Mouse (Mus musculus) hindbrain, embryonic 11.5 days (tissue): ENCODE measurements at regions not wholly inside any gene's neighbourhood (a gene's known extent, or its start where the extent isn't known, plus 50 kb on each side); places are given as distances from the start of the nearest gene placed in this dataset.

ENCODE experiments used
- ATAC-seq: fragments of 200-750 bp; cut with Nextera tagmentation; 2 replicates; pipeline ENCODE4 v1.8.0; 2017; ENCODE audit warnings: mild to moderate bottlenecking, moderate TSS enrichment, moderate library complexity; ENCODE audit not compliant: low FRiP score
- DNase-seq: peaks from one replicate; pipeline ENCODE4 v3.0.0-alpha.2; 2015; ENCODE audit warnings: low spot score
- H3K27ac ChIP-seq: fragments of 300-500 bp; sonication (generic); 2 replicates; pipeline ENCODE4 v1.5.1; 2014; ENCODE audit warnings: mild to moderate bottlenecking, low read depth, low read length
- H3K27me3 ChIP-seq: fragments of 300-500 bp; sonication (generic); 2 replicates; pipeline ENCODE4 v1.6.1; 2014; ENCODE audit warnings: mild to moderate bottlenecking, low read length, moderate library complexity, mixed read lengths; ENCODE audit not compliant: control insufficient read depth, insufficient read depth
- H3K36me3 ChIP-seq: fragments of 300-500 bp; sonication (generic); 2 replicates; pipeline ENCODE4 v1.6.1; 2014; ENCODE audit warnings: mild to moderate bottlenecking, low read length, moderate library complexity, mixed read lengths; ENCODE audit not compliant: control insufficient read depth, insufficient read depth
- H3K4me1 ChIP-seq: fragments of 300-500 bp; sonication (generic); replicated peaks from 2 replicates; pipeline ENCODE4 v1.6.1; 2014; ENCODE audit warnings: low read length, mixed read lengths; ENCODE audit not compliant: control insufficient read depth, insufficient read depth
- H3K4me2 ChIP-seq: fragments of 300-500 bp; sonication (generic); replicated peaks from 2 replicates; pipeline ENCODE4 v1.6.1; 2014; ENCODE audit warnings: mild to moderate bottlenecking, low read depth, low read length
- H3K4me3 ChIP-seq: fragments of 300-500 bp; sonication (generic); 2 replicates; pipeline ENCODE4 v1.5.1; 2014; ENCODE audit warnings: low read depth, low read length
- H3K9ac ChIP-seq: fragments of 300-500 bp; sonication (generic); 2 replicates; pipeline ENCODE4 v1.6.1; 2014; ENCODE audit warnings: low read depth, low read length
- H3K9me3 ChIP-seq: fragments of 300-500 bp; sonication (generic); 2 replicates; pipeline ENCODE4 v1.6.1; 2016; ENCODE audit warnings: low read length; ENCODE audit not compliant: control insufficient read depth
- WGBS: fragments of 180-500 bp; shearing (Covaris S2); extraction: QIAGEN DNeasy Blood & Tissue Kit; methylation state at CpG from one replicate; pipeline ENCODE4 v1.1.7; 2014; 5-methylcytosine and 5-hydroxymethylcytosine counted together

GRCm38 (mm10) chr3:29771194-29771593 lies 689.4 kb downstream of the Egfem1 start:
- Histone ChIP-seq H3K27ac (no peak overlapping the region), H3K4me2 (no peak overlapping the region), H3K4me1 (no peaks in the 10 kb centered on the region), H3K9me3 (no peaks in the 10 kb centered on the region), H3K4me3 (no peak overlapping the region), H3K9ac (no peak overlapping the region), H3K27me3 (no peaks in the 10 kb centered on the region), H3K36me3 (no peaks in the 10 kb centered on the region)
- DNase-seq (no peak), ATAC-seq (no peak)
- 90% methylated on average over 1 of the region's 1 CpGs for WGBS

GRCm38 (mm10) chr3:29768592-29768991 lies 686.8 kb downstream of the Egfem1 start:
- Histone ChIP-seq H3K4me3 (no peak overlapping the region), H3K9ac (no peak overlapping the region), H3K27ac (no peak overlapping the region), H3K9me3 (no peaks in the 10 kb centered on the region), H3K27me3 (no peaks in the 10 kb centered on the region), H3K4me2 (no peak overlapping the region), H3K4me1 (no peaks in the 10 kb centered on the region), H3K36me3 (no peaks in the 10 kb centered on the region)
- 76% methylated on average over 5 of the region's 5 CpGs for WGBS
- ATAC-seq (no peak), DNase-seq (no peak)

- no peak overlapping the region for H3K9ac ChIP-seq
- H3K4me3 ChIP-seq: no peak overlapping the region
- no peaks in the 10 kb centered on the region for H3K9me3 ChIP-seq
- no peaks in the 10 kb centered on the region for H3K4me1 ChIP-seq
- DNase-seq (no peak), ATAC-seq (no peak)
- WGBS: 93% methylated on average over 3 of the region's 3 CpGs
- no peaks in the 10 kb centered on the region for H3K36me3 ChIP-seq
- H3K4me2 ChIP-seq: no peak overlapping the region
- no peak overlapping the region for H3K27ac ChIP-seq
- no peaks in the 10 kb centered on the region for H3K27me3 ChIP-seq
These were observed 682.2 kb downstream of the Egfem1 start for GRCm38 (mm10) chr3:29764021-29764420.

- Histone ChIP-seq H3K9me3 (no peaks in the 10 kb centered on the region), H3K36me3 (no peaks in the 10 kb centered on the region), H3K27me3 (no peaks in the 10 kb centered on the region), H3K4me3 (no peak overlapping the region), H3K9ac (no peak overlapping the region), H3K4me1 (no peaks in the 10 kb centered on the region), H3K4me2 (no peak overlapping the region), H3K27ac (no peak overlapping the region)
- no peak for DNase-seq
- 87% methylated on average over 8 of the region's 8 CpGs for WGBS
- no peak for ATAC-seq
These were observed 676.1 kb downstream of the Egfem1 start for GRCm38 (mm10) chr3:29757821-29758494.
